ENCODE assay signal across 8 mouse cellular contexts in the genomic region with DNA sequence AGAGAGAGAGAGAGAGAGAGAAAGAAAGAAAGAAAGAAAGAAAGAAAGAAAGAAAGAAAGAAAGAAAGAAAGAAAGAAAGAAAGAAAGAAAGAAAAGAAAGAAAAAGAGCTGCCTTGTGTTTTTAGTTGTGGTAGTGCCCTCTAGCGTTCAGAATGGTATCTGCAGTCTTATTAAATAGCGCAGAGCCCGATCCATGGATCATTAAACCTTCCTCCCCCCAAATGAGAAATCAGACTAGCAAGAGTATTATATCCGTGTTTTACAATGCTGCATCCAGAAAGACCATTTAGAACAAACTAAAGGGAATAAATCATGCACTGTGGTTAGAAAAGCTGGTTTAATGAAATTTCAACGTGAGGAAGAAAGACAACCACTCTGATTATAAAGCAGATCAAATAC. TPM values are rescaled to one million over a fixed set of nuclear protein-coding genes. Genes with fewer than 3 reads are reported as not detected.
DNase-seq lines count a peak whose midpoint lies in the region; ATAC-seq lines count a peak whose summit lies in the region.

No protein-coding gene starts in this region.

- no peaks in the 10 kb centered on the region for H3K4me1 ChIP-seq in limb, embryonic 11.5 days (ENCODE audit: control insufficient read depth, insufficient read depth, low read length)
- H3K4me1 ChIP-seq in limb, embryonic 10.5 days: peaks cover 4% of the 10 kb centered on the region; the same call in 1 of the 2 replicates

- WGBS in limb, embryonic 11.5 days: 7% methylated on average over 5 of the region's 5 CpGs
- WGBS in limb, embryonic 10.5 days: 9% methylated on average over 5 of the region's 5 CpGs

- H3K36me3 ChIP-seq in limb, embryonic 11.5 days (ENCODE audit: control insufficient read depth, insufficient read depth, low read length): no peaks in the 10 kb centered on the region
- H3K36me3 ChIP-seq in limb, embryonic 10.5 days: no peaks in the 10 kb centered on the region

- no peaks in the 10 kb centered on the region for H3K27me3 ChIP-seq in limb, embryonic 11.5 days (ENCODE audit: control insufficient read depth, insufficient read depth, low read length)
- no peaks in the 10 kb centered on the region for H3K27me3 ChIP-seq in limb, embryonic 10.5 days (ENCODE audit: low read depth, poor library complexity, severe bottlenecking)

- H3K27ac ChIP-seq in limb, embryonic 11.5 days (replicated peaks; ENCODE audit: low read depth, low read length): no peak overlapping the region
- H3K27ac ChIP-seq in limb, embryonic 10.5 days: no peak overlapping the region

- no peaks in the 10 kb centered on the region for H3K9me3 ChIP-seq in limb, embryonic 11.5 days (ENCODE audit: control insufficient read depth, low read length)
- H3K9me3 ChIP-seq in limb, embryonic 10.5 days (replicated peaks): no peaks in the 10 kb centered on the region

- ATAC-seq in limb, embryonic 11.5 days (ENCODE audit: insufficient number of reproducible peaks, low FRiP score, low TSS enrichment, low read depth): no peak

- H3K9ac ChIP-seq in limb, embryonic 11.5 days (ENCODE audit: low read length): no peak overlapping the region

- H3K4me3 ChIP-seq in limb, embryonic 11.5 days (ENCODE audit: low read depth, low read length): no peak overlapping the region
- no peak overlapping the region for H3K4me3 ChIP-seq in limb, embryonic 10.5 days

- no peak overlapping the region for H3K4me2 ChIP-seq in limb, embryonic 11.5 days (ENCODE audit: low read depth, severe bottlenecking)

- DNase-seq in adrenal gland, postnatal 10 days: peak; percentile 10
- no peak for DNase-seq in adrenal gland, postnatal 4 days (ENCODE audit: low spot score in 2 of 2)
- peak; percentile 36 for DNase-seq in limb, embryonic 11.5 days (ENCODE audit: low spot score)
- no peak for DNase-seq in limb, embryonic 10.5 days (ENCODE audit: low spot score)
- DNase-seq in embryo, embryonic 10 days (ENCODE audit: low spot score): peak; percentile 54
- peak; percentile 23 for DNase-seq in lung, postnatal 14 days
- no peak for DNase-seq in gastrocnemius, postnatal 25 days
- no peak for DNase-seq in right cerebral cortex, postnatal 10 days (ENCODE audit: low spot score in 2 of 2)

RNA-seq across cellular contexts. Expression of gene Atic, which starts 51.1 kb away (rescaled TPM):
- total RNA-seq in adrenal gland, postnatal 10 days (2021): 10 to 100 TPM; 43.6 to 48.1 TPM
- total RNA-seq in adrenal gland, postnatal 4 days (2021): 10 to 100 TPM; 58.5 to 67.7 TPM
- 53.0 and 61.9 TPM in 2 replicates for polyA plus RNA-seq in limb, embryonic 11.5 days (2014; fragmentation: Nextera tagmentation; extraction: Ambion mirVana)
- polyA plus RNA-seq in limb, embryonic 10.5 days (2016; fragmentation: Nextera tagmentation; extraction: Ambion mirVana): 78.5 and 91.1 TPM in 2 replicates
- 10 to 100 TPM; 21.4 to 23.2 TPM for total RNA-seq in gastrocnemius, postnatal 25 days (2021)

Comparison
In these comparisons a context has a peak if more than half of its experiments do, and no peak if none do; other contexts are left out.
1. DNase-seq: peak in adrenal gland, postnatal 10 days (single experiment), limb, embryonic 11.5 days (single experiment), embryo, embryonic 10 days (single experiment) and lung, postnatal 14 days (single experiment); none in adrenal gland, postnatal 4 days (0 of 2), limb, embryonic 10.5 days (single experiment), gastrocnemius, postnatal 25 days (single experiment) and right cerebral cortex, postnatal 10 days (0 of 2).